Mouse (Mus musculus) layer of hippocampus, adult 18-20 months (tissue): Measurements from ENCODE around the gene Prm3. TPM values are rescaled to one million over a fixed set of nuclear protein-coding genes. Genes with fewer than 3 reads are reported as not detected.
A peak's percentile ranks its signal among the peaks of the same experiment; 100 is the strongest.
"Not testable (repeated sequence)": the region's sequence is repeated elsewhere in the genome, so short reads cannot be mapped to it uniquely, and the experiment has no call there.

Experiments
- DNase-seq, 2 experiments: peaks; one replicate each; pipeline ENCODE4 v3.0.0; 2022; ENCODE audit warnings: low spot score in 2 of 2
- total RNA-seq, 2 experiments: library from RNA; stranded (reverse); gene quantifications; 2 replicates each; pipeline ENCODE4 v1.2.3; 2021

Gene Prm3
- total RNA-seq, 2 experiments from 2014 or later, result not detected

DNA sequence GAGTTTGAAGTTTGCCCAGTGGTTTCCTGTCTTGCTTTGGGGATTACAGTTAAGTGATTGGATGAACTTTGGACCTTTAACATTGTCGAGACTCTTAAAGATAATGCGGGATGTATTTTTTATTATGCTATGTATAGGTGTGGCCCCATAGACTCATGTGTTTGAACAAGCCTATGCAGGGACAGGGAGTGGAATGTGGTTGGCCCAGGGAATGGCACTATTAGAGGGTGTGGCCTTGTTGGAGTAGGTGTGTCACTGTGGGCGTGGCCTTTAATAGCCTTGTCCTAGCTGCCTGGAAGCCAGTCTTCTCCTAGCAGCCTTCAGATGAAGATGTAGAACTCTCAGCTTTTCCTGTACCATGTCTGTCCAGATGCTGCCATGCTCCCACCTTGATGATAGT, 11.7 kb upstream of the Prm3 start:
- not testable (repeated sequence) for DNase-seq

DNA sequence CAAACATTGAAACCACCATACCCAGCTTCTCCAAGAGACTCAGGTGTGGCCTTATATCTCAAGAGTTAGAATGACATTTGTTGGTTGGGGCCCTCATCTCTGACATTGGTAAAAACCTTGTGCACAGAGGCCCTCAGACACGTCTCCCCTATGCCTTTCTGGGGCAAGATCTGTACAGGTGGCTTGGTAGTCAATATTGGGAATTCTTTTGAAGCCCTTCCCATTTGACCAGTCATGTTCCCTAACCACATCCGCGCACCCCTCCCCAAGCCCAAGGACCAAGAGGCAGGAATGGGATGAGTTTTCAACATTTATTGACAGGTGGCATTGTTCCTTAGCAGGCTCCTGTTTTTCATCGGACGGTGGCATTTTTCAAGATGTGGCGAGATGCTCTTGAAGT, 5.3 kb upstream of the Prm3 start, which contains the start of gene Prm2:
Prm2 (minus strand) TSS at position 101 of the 400 bp plus-strand sequence.
- no peak for DNase-seq

DNA sequence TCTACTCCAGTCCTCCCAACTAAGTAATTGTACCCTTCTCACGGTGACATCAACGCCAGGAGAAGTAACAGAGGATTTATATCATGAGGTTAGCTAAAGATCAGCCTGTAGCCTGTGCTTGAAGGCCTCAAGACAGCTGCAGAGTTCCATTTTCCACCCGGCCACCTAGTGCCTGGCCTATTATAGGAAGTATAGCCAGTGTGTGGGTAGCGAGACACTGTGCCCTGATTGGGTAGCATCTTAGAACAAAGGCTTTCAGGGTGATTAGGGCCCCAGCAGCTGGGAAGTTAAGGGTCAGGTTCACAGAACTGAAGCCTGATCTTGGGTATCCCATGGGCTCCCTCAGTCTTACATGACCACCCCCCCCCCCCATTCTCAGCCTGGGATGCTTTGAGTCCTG, 1.8 kb downstream of the Prm3 start:
- DNase-seq, result no peak

DNA sequence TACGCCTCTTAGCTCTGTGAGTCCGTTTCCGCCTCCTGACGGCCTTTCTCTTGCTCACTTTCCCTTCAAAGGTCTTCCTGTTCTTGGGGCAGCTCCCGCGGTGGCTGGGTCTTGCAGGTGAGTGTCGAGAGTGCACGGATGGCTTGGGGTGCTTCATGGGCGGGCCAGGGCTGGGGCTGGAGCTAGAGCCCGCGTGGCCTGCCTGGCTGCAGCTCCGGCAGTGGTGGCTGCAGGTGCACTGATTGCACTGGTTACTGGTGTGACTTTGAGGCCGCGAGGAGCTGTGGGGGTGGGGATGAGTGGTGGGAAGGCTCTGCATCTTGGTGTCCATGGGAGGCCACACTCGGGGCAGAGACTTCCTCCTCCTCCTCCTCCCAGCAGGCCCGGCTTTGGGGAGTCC, 2.4 kb downstream of the Prm3 start, which contains the start of gene Tnp2:
Tnp2 (minus strand) TSS at position 390 of the 400 bp plus-strand sequence.
- no peak for DNase-seq

DNA sequence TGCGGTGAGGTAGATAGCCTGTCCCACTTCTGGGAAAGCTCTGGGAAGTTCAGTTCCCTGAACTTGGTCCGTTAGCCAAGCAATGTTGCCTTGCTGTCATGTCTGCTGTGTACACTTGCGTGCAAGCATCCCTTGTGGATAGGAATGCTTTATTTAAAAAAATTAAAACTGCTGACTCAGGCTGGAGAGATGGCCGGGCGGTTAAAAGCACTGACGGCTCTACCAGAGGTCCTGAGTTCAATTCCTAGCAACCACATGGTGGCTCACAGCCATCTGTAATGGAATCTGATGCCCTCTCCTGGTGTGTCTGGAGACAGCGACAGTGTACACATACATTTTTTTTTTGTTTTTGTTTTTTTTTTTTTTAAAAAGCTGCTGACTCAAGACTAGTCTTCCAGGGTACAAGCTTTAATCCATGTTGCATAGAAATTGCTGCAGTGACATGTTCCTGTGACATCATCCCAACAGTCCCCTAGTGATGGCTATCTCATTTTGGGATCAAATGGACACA, 3.1 kb downstream of the Prm3 start:
- no peak for DNase-seq

DNA sequence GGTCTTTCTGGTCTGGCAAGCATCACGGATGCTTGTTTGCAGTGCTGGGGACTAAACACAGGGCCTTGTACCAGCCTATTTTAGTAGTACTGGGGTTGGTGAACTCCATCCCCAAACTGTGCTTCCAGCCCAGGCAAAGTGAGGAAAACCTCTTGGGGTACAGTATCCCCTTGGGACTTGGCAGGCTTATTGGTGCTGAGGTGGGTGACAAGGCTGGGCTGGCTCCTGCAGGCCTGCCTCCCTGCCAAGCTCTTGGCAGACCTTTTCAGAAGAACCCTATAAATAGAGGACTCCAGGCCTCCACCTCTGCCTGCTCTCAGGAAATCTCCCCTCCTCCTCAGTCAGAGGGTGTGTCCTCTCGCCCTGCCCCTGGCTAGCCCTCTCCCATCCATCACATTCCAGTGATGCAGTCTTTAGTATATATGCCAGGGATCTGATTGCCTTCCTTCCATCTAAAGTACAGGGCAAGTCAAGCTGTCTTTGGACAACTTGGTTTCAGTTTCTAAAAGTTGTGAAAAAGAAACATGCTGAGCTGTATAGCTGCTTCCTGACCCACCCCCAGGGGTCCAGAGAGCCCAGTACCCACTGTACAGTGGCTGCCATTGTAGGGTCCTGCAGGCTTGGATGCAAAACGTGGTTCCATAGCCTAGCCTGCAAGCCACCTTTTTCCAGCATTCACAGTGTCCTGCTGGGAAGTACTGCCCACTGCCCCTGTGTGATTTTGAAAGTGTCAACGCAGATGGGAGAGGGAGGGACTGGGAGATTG, 3.7 kb downstream of the Prm3 start:
- DNase-seq, result no peak

- peak; percentile 70 to 91 for DNase-seq
Observed at GRCm38 (mm10) chr16:10786288-10786687, 4.4 kb downstream of the Prm3 start.

DNA sequence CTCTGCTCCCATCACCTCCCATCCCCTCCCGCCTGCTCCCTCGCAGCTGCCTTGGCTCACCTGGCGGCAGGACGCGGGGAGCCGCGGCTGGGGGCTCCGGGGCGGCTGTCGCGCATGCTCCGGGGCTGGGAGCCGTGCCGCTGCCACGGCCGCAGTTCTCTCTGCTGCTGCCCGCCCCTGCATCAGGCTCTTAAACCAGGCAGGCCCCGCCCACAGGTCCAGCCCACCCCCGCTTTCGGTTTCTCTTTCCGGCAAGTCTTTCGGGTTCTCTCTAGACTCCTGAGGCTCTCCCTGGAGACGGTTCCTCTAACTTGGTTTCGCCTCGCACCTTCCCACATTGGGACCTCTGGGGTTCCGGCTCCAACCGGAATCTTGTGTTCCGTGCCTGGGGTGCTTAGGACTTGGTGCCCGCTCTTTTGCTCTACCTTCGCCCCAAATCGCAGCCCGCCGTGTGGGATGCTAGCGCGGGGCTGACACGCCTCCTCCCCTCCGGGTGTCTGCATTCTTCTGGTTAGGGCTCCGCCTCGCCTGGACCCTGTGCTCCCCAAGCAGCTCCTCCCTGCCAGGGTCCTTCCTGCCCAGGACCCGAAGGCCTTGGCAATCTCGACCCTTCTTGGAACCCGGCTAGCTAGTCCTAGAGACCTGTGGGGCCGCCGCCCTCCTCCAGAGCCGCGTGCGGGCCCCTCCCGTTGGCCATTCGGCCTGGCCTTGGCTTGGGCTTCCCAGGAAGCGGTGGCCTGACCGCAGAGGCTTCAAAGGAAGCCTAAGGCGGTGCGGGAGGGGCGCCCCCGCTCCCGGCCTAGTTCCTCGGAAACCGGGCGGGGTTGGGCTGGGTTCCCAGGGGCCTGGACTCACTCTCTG, 5.1 kb downstream of the Prm3 start, which contains the start of gene Socs1:
Socs1 (minus strand) TSS at position 166 of the 861 bp plus-strand sequence.
- DNase-seq, result peak; percentile 56 to 72

- peak; percentile 64 to 81 for DNase-seq
Observed at GRCm38 (mm10) chr16:10784793-10785370, 5.8 kb downstream of the Prm3 start.

DNA sequence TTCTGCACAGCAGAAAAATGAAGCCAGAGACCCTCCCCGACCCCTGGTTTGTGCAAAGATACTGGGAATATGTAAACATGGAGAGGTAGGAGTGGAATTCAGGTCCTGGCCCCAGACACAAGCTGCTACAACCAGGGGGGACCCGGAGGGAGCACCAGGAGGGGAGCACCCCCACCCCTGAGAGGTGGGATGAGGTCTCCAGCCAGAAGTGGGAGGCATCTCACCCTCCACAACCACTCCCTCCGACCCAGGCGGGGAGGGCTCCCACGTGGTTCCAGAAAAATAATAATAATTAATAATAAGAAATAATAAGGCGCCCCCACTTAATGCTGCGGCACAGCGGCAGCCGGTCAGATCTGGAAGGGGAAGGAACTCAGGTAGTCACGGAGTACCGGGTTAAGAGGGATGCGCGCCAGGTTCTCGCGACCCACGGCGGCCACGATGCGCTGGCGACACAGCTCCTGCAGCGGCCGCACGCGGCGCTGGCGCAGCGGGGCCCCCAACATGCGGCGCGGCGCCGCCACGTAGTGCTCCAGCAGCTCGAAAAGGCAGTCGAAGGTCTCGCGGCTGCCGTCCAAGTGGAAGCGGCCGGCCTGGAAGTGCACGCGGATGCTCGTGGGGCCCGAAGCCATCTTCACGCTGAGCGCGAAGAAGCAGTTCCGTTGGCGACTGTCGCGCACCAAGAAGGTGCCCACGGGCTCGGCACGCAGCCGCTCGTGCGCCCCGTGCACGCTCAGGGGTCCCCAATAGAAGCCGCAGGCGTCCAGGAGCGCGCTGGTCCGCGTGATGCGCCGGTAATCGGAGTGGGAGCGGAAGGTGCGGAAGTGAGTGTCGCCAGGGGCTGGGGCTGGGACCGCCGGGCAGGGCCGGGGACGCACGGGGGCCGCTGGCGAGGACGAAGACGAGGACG, 6.6 kb downstream of the Prm3 start:
- DNase-seq, result peak in 1 of 2 experiments; percentile 23

DNA sequence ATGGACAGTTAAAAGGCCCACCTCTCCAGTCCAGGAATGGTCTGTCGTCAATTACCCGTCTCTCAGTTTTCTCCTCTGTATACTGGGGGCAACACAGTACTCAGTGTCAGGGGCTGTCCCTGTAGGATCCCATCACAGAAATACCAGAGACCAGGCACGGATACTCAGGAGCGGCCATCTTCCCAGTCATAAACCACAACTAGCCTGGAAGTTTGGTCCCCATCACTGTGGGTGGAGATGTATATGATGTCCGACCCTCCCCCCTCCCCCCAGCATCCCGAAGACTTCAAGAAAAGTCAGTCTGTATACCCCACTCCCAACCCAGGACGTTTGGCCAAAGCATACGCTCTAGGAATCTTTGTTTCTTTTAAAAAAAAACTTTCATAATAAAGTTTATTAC, 7.3 kb downstream of the Prm3 start:
- DNase-seq, result no peak

GRCm38 (mm10) chr16:10783152-10783434, 7.6 kb downstream of the Prm3 start:
- DNase-seq, result no peak

DNA sequence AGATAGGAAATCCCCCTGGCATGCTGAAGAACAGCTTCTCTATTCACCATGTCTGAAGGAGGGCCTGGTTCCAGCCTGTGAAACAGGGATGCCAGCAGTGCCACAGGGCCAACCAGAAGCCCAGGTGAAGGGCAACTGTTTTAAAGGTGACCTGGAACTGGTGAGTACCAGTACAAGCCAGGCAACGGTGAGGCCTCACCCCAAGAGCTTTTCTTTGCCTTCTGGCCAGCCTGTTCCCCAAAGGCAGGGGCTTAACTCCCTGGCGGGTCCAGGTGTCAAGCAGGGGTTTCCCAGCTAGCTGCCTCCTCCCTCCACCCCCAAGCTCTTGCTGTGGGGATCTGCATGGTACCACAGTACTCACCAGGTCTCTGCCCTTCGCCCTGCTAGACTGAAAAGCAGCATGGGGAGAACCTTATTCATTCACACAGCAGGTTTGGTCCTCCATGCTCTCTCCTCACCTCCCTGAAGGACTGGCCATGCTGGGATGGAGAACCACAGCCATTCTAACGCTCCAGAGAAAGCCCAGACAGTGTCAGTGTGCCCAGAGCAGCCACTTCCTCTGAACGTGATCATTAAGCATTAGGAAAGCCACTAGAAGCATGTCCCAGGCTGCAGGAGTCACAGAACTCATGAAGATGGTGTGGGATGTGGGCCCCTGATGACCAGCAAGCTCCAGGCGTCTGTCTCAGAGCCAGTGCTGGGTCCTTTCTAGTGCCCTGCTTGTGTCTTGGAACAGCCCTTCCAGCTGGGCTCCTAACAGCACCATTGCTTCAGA, 8.2 kb downstream of the Prm3 start:
- DNase-seq, result no peak

GRCm38 (mm10) chr16:10781862-10782371, 8.8 kb downstream of the Prm3 start:
- no peak for DNase-seq

DNA sequence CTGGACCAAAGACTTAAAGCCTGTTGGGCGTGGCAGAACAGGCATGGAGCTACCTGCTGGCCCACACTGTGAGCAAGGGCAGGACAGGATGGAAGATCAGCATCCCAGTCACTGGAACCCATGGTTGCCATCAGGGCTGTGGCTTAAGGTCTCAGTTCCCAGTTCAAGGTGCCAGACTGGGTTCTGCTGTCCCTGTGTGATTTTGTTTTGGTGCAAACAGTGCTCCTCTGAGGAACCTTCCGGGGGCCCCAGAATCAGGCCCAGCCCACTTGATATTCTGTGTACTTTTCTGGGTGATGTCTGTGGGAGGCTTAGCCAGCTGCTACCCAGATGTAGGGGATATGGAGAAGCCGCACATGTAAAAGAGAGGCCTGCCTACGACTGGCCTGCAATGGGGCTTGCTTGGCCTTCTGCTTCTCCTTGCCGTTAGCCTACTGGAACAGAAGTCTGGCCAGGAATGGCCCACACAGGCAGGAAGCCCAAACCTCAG, 10.0 kb downstream of the Prm3 start:
- DNase-seq, result no peak

DNA sequence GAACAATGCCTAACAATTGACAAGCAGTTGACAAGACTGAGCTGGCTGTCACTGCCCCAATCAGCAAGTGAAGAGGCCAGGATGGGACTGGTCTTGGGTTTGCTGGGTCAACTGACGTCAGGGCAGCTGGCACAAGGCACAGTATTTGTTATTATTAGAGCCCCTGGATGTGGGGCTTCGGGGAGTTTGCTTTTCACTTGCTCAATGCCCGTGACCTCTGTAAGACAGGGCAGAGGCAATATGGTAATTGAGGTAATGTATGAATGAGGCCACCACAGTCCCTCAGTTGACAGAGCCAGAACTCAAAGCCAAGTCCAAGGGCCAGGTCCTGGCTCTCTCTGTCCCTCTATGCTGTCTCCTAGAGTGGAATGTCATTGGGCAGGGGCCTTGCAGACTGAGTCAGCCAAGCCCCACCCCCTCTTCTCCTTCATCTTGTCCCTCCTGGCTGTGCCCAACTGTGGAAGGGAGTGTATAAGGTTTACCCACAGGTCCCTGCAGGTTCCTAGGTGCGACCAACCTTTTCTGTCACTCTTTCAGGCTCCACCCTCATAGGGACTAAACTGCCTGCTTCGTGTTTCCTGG, 13.0 kb downstream of the Prm3 start:
- DNase-seq, result no peak

DNA sequence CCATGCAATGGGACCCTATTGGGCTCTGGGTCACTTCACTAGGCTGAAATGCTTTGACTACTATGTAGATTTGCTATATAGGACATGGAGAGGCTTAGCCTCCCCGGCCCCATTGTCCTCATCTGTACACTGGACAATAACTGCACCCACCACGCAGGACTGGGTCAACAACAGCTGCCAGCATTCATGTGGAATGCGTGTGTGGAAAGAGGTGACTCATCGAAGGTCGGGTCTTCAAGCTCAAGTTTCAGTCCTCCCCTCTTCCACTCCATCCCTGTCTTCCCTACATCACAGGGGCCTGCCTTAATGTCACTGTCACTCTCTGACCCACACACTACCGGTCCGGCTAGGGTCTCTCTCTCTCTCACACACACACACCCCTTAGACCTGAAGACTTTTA, 14.4 kb downstream of the Prm3 start:
- DNase-seq, result no peak

DNA sequence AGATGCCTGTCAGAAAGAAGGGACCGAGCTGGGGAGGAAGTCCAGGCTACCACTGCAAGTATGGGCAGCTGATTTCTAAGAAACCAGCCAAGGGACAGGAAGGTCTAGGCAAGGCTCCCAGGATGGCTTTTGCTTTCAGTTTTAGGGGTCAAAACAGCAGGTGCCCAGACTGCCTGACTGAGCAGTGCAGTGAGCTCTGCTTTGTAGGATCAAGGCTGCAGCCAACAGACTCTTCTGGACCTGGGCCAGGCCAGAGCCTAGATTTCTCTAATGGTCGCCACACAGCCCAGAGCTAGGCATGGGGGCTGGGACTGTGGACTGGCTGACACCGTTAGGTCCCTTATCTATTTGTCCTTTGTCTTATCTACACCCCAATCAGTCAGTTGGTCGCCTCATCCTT, 16.0 kb downstream of the Prm3 start:
- DNase-seq, result no peak

- DNase-seq, result no peak
Observed at GRCm38 (mm10) chr16:10773543-10773942, 17.2 kb downstream of the Prm3 start.
